Mouse (Mus musculus) CD4-positive, CD25-positive, alpha-beta regulatory T cell, adult 4 months (primary cell): ENCODE data around the gene Calm5. TPM values are rescaled to one million over a fixed set of nuclear protein-coding genes. Genes with fewer than 3 reads are reported as not detected.

Source experiments
- polyA plus RNA-seq, 2 experiments: library from polyadenylated mRNA; unstranded; fragments of 100-300 nt; shearing (Covaris generic); gene quantifications; one replicate each; pipeline ENCODE4 v1.2.1; 2017

Calm5 gene
- polyA plus RNA-seq, 2 experiments from 2014 or later, result not detected

Other genes with a start within 250 kb of the Calm5 start
- 10 to 100 TPM; 32.0 to 33.3 TPM for gene Fam208b, start 243.1 kb upstream of the Calm5 start, polyA plus RNA-seq
- 10 to 100 TPM; 24.9 to 35.4 TPM for gene Asb13, start 220.1 kb upstream of the Calm5 start, polyA plus RNA-seq
- not detected for gene Calml3, start 49.9 kb upstream of the Calm5 start, polyA plus RNA-seq
- not detected for gene Calm4, start 16.4 kb upstream of the Calm5 start, polyA plus RNA-seq
- 10 to 100 TPM; 26.6 to 31.7 TPM for gene Net1, start 64.0 kb downstream of the Calm5 start, polyA plus RNA-seq
- under 1 TPM; 0.43 to 0.44 TPM for gene Tubal3, start 64.1 kb downstream of the Calm5 start, polyA plus RNA-seq
- gene Ucn3, start 91.2 kb downstream of the Calm5 start, polyA plus RNA-seq, result not detected
- not detected for gene Akr1c14, start 194.8 kb downstream of the Calm5 start, polyA plus RNA-seq